Mouse (Mus musculus): ENCODE data around the gene Gdpd5.

Gene Gdpd5

GRCm38 (mm10) chr7:99387356-99387755, 6.1 kb downstream of the Gdpd5 start:
- POLR2A ChIA-PET: interaction anchor here in 1 of 4 experiments (0.8 to 1.1 kb wide), 3 partner anchors 8 to 91 kb away, joined by 3 to 6 read pairs (median 4); no protein-coding TSS in a partner anchor

GRCm38 (mm10) chr7:99390559-99390958, 9.3 kb downstream of the Gdpd5 start:
- ChIA-PET CTCF (interaction anchor here in 3 of 4 experiments (0.6 to 1.5 kb wide), 4 partner anchors 15 to 295 kb away, joined by 3 to 6 read pairs (median 4); no protein-coding TSS in a partner anchor), POLR2A (interaction anchor here in 3 of 4 experiments (0.6 to 1.5 kb wide), 6 partner anchors 9 to 621 kb away, joined by 3 to 8 read pairs (median 4); partner anchors contain the start of gene Gdpd5 (in 3 of the 3))

More at GRCm38 (mm10) chr7:99387356-99387755, 6.1 kb downstream of the Gdpd5 start:
- CTCF ChIA-PET: interaction anchor here in 2 of 4 experiments (0.9 to 1.0 kb wide), 2 partner anchors 12 to 55 kb away, joined by 3 read pairs; no protein-coding TSS in a partner anchor

GRCm38 (mm10) chr7:99392696-99393095, 11.5 kb downstream of the Gdpd5 start:
- POLR2A ChIA-PET: interaction anchor here in 1 of 4 experiments (0.9 kb wide), 1 partner anchor 13 kb away, joined by 3 read pairs; no protein-coding TSS in a partner anchor
- CTCF ChIA-PET: no interaction called here

- ChIA-PET CTCF (interaction anchor here in 1 of 4 experiments (1.2 kb wide), 1 partner anchor 19 kb away, joined by 3 read pairs; no protein-coding TSS in a partner anchor), POLR2A (interaction anchor here in 2 of 4 experiments (0.9 to 1.6 kb wide), 3 partner anchors 12 to 83 kb away, joined by 3 to 4 read pairs (median 3); no protein-coding TSS in a partner anchor)
Observed at GRCm38 (mm10) chr7:99393711-99394325, 12.6 kb downstream of the Gdpd5 start.

GRCm38 (mm10) chr7:99395385-99395784, 14.2 kb downstream of the Gdpd5 start:
- CTCF ChIA-PET: no interaction called here
- POLR2A ChIA-PET: interaction anchor here in 1 of 4 experiments (0.9 to 1.1 kb wide), 2 partner anchors 14 to 15 kb away, joined by 3 read pairs; no protein-coding TSS in a partner anchor

- ChIA-PET POLR2A (interaction anchor here in 1 of 4 experiments (0.9 to 1.1 kb wide), 2 partner anchors 14 kb away, joined by 3 read pairs; no protein-coding TSS in a partner anchor), CTCF (no interaction called here)
Observed at GRCm38 (mm10) chr7:99395908-99396616, 14.8 kb downstream of the Gdpd5 start.

- POLR2A ChIA-PET: no interaction called here
- CTCF ChIA-PET: no interaction called here
Observed at GRCm38 (mm10) chr7:99396994-99397659, 15.9 kb downstream of the Gdpd5 start.

- POLR2A ChIA-PET: interaction anchor here in 2 of 4 experiments (0.6 to 1.1 kb wide), 3 partner anchors 10 to 501 kb away, joined by 3 to 4 read pairs (median 3); no protein-coding TSS in a partner anchor
- CTCF ChIA-PET: interaction anchor here in 2 of 4 experiments (0.6 to 1.0 kb wide), 4 partner anchors 26 to 50 kb away, joined by 3 to 4 read pairs (median 4); no protein-coding TSS in a partner anchor
Observed at GRCm38 (mm10) chr7:99401373-99401772, 20.2 kb downstream of the Gdpd5 start.

- CTCF ChIA-PET: interaction anchor here in 1 of 4 experiments (1.2 kb wide), 1 partner anchor 490 kb away, joined by 5 read pairs; no protein-coding TSS in a partner anchor
Observed at GRCm38 (mm10) chr7:99402477-99402876, 21.3 kb downstream of the Gdpd5 start.

GRCm38 (mm10) chr7:99403254-99403653, 22.0 kb downstream of the Gdpd5 start:
- ChIA-PET CTCF (interaction anchor here in 1 of 4 experiments (0.8 kb wide), 1 partner anchor 28 kb away, joined by 4 read pairs; no protein-coding TSS in a partner anchor), POLR2A (interaction anchor here in 3 of 4 experiments (0.7 to 1.6 kb wide), 4 partner anchors 12 to 221 kb away, joined by 3 to 5 read pairs (median 3); partner anchors contain the start of genes Dgat2 (in 1 of the 3) and Gdpd5 (in 1 of the 3))

More at GRCm38 (mm10) chr7:99402477-99402876, 21.3 kb downstream of the Gdpd5 start:
- POLR2A ChIA-PET: interaction anchor here in 3 of 4 experiments (1.0 to 1.6 kb wide), 3 partner anchors 17 to 220 kb away, joined by 3 to 5 read pairs (median 3); partner anchors contain the start of genes Dgat2 (in 1 of the 3) and Gdpd5 (in 1 of the 3)

GRCm38 (mm10) chr7:99404031-99404735, 23.0 kb downstream of the Gdpd5 start:
- CTCF ChIA-PET: interaction anchor here in 2 of 4 experiments (0.8 to 1.4 kb wide), 3 partner anchors 29 to 67 kb away, joined by 4 to 9 read pairs (median 4); no protein-coding TSS in a partner anchor

GRCm38 (mm10) chr7:99405386-99406155, 24.4 kb downstream of the Gdpd5 start:
- POLR2A ChIA-PET: interaction anchor here (0.5 to 1.5 kb wide), 12 partner anchors 12 to 1248 kb away, joined by 3 to 6 read pairs (median 3); partner anchors contain the start of gene Gdpd5 (in 1 of the 4)
- CTCF ChIA-PET: interaction anchor here in 3 of 4 experiments (0.6 to 1.4 kb wide), 9 partner anchors 14 to 814 kb away, joined by 3 to 9 read pairs (median 4); no protein-coding TSS in a partner anchor

More at GRCm38 (mm10) chr7:99404031-99404735, 23.0 kb downstream of the Gdpd5 start:
- POLR2A ChIA-PET: interaction anchor here in 2 of 4 experiments (0.6 to 1.5 kb wide), 4 partner anchors 10 to 70 kb away, joined by 3 to 12 read pairs (median 3); partner anchors contain the start of gene Gdpd5 (in 1 of the 2)

GRCm38 (mm10) chr7:99407598-99407997, 26.4 kb downstream of the Gdpd5 start:
- ChIA-PET POLR2A (interaction anchor here in 2 of 4 experiments (0.7 to 1.2 kb wide), 2 partner anchors 20 to 26 kb away, joined by 4 read pairs; partner anchors contain the start of gene Gdpd5 (in 1 of the 2)), CTCF (no interaction called here)

- POLR2A ChIA-PET: interaction anchor here in 3 of 4 experiments (0.6 to 1.1 kb wide), 5 partner anchors 10 to 714 kb away, joined by 3 to 8 read pairs (median 5); partner anchors contain the start of gene Gdpd5 (in 1 of the 3)
Observed at GRCm38 (mm10) chr7:99409441-99410222, 28.4 kb downstream of the Gdpd5 start.

GRCm38 (mm10) chr7:99410315-99410714, 29.1 kb downstream of the Gdpd5 start:
- CTCF ChIA-PET: interaction anchor here in 2 of 4 experiments (0.5 to 1.1 kb wide), 2 partner anchors 35 to 61 kb away, joined by 3 read pairs; no protein-coding TSS in a partner anchor

More at GRCm38 (mm10) chr7:99409441-99410222, 28.4 kb downstream of the Gdpd5 start:
- CTCF ChIA-PET: interaction anchor here in 2 of 4 experiments (0.5 to 0.9 kb wide), 2 partner anchors 34 to 36 kb away, joined by 3 to 4 read pairs; no protein-coding TSS in a partner anchor

More at GRCm38 (mm10) chr7:99410315-99410714, 29.1 kb downstream of the Gdpd5 start:
- POLR2A ChIA-PET: interaction anchor here in 3 of 4 experiments (0.6 to 1.5 kb wide), 9 partner anchors 9 to 149 kb away, joined by 3 to 8 read pairs (median 3); partner anchors contain the start of gene Gdpd5 (in 1 of the 3)

All from embryonic stem cell, embryonic (primary cell).